Mouse (Mus musculus) Patski (cell line): Measurements from ENCODE around the gene Arhgap10. TPM values are rescaled to one million over a fixed set of nuclear protein-coding genes. Genes with fewer than 3 reads are reported as not detected.
A peak's percentile ranks its signal among the peaks of the same experiment; 100 is the strongest.

Experiments
- ATAC-seq: fragments of 100-300 bp; one replicate; pipeline ENCODE4 v1.8.0; 2021
- CTCF ChIA-PET: fragments of 350-600 bp; sonication (Branson Sonifier 250); formaldehyde crosslinking; loops from one replicate; lab custom pipeline; 2022; ENCODE audit warnings: inconsistent platforms; lab: Charles Lee
- POLR2A ChIA-PET: fragments of 350-600 bp; sonication (Branson Sonifier 250); formaldehyde crosslinking; loops from one replicate; lab custom pipeline; 2022; ENCODE audit warnings: antibody characterized with exemption, inconsistent platforms; lab: Charles Lee
- DNase-seq: peaks from one replicate; pipeline ENCODE4 v3.0.0-alpha.2; 2011; ENCODE audit warnings: low read depth, low spot score
- H3K27me3 ChIP-seq: fragments of 371-371 bp; one replicate; pipeline ENCODE4 v1.5.1; 2021
- CTCF ChIP-seq: fragments of 100-300 bp; IDR thresholded peaks from one replicate; pipeline ENCODE4 v1.5.1; 2021
- in situ Hi-C: fragments of 300-500 bp; cut with MboI; formaldehyde crosslinking; loops from 3 replicates; pipeline ENCODE4 v1.11.1; 2018; ENCODE audit warnings: low pct_unique_long_range_greater_than_20kb, mixed read lengths
- polyA plus RNA-seq: library from polyadenylated mRNA; unstranded; gene quantifications from one replicate; pipeline ENCODE4 v1.2.3, GENCODE M21; 2021

The Arhgap10 gene
- polyA plus RNA-seq, 1 experiment from 2014 or later, result 45.5 TPM

DNA sequence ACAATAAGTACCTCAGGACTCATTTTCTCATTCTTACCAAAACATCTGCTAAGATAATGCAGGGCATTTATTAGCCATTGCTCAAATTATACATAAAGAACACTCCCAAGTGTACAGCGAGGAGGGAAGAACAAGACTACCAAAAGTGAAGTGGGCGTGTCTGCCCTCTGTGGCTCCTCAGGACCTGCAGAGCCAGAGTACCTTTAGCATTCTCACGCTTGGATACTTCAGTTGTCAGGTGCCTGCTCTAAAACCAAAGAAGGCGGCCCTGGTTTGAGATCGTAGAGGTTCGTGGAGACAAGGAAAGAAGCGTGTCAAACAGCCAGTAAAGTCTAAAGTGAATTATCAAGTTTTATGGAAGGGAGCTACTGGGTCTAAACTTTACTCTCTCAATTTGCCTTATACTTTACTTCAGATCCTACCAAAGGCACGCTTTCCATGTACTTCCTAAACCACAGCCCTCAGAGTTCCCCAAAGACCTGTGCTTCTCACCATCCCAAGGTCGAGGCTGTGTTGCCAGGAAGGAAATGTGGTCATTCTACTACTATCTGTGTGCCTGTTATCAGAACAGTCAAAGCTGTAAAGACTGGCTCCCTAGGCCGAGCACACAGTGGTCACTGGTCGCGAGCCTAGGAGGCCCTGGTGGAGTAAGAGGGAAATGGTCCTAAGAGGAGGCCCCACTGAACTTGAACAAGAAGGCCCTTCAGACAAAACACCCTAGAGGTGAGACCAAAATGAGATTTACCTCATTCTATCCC is 39.4 kb downstream of the Arhgap10 start:
- in situ Hi-C loops, result no loop called here
- POLR2A ChIA-PET, result interaction anchor here (0.9 kb wide), 2 partner anchors 11 to 123 kb away, joined by 4 to 5 read pairs; no protein-coding TSS in a partner anchor
- ATAC-seq, result no peak
- CTCF ChIA-PET, result interaction anchor here (1.3 kb wide), 1 partner anchor 32 kb away, joined by 3 read pairs; no protein-coding TSS in a partner anchor
- no peaks in the 10 kb centered on the region for H3K27me3 ChIP-seq
- no peak for DNase-seq
- no peak for TF ChIP-seq CTCF

DNA sequence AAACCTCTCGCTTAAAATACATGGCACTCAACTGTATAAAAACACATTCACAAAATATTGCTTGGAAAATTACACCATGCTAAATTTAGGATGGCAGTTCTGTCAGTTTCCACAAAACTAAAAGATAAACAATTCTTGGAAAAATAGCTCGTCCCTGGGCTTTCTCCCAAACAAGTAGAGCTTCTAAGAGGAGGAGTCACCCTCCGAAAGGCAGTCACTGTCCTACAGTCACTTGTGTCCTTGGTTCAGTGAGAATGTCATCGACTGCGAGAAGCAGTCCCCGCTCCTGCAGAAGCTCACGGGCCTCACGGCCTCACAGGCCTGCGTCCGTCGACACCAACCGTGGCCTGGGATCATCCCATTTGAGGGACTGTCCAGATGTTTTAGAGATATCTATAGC is 40.1 kb downstream of the Arhgap10 start:
- POLR2A ChIA-PET, result interaction anchor here (0.9 kb wide), 1 partner anchor 124 kb away, joined by 4 read pairs; no protein-coding TSS in a partner anchor
- no peaks in the 10 kb centered on the region for H3K27me3 ChIP-seq
- TF ChIP-seq CTCF, result no peak
- in situ Hi-C loops, result no loop called here
- DNase-seq (no peak), ATAC-seq (no peak)
- CTCF ChIA-PET, result interaction anchor here (1.3 kb wide), 1 partner anchor 33 kb away, joined by 3 read pairs; no protein-coding TSS in a partner anchor

DNA sequence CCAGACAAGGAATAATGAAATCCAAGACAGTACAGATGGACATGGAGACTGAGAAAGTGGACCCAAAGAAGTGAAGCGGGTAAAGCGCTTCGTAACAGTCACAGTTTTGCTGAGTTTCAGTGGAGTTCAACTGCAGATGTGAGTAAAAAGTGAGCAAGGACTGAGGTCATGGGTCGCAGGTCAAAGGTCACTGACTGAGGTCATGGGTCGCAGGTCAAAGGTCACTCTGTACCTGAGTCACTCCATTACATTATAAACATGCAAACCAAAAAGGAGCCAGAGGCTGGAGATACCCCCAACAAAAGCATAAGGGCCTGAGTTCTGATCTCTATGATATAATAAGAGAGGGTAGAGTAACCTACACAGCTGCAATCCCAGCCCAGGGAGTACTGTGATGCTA is 43.1 kb downstream of the Arhgap10 start:
- peak; percentile 37 for ATAC-seq
- ChIA-PET POLR2A (no interaction called here), CTCF (no interaction called here)
- no peaks in the 10 kb centered on the region for H3K27me3 ChIP-seq
- DNase-seq, result no peak
- TF ChIP-seq CTCF, result no peak
- in situ Hi-C loops, result no loop called here

DNA sequence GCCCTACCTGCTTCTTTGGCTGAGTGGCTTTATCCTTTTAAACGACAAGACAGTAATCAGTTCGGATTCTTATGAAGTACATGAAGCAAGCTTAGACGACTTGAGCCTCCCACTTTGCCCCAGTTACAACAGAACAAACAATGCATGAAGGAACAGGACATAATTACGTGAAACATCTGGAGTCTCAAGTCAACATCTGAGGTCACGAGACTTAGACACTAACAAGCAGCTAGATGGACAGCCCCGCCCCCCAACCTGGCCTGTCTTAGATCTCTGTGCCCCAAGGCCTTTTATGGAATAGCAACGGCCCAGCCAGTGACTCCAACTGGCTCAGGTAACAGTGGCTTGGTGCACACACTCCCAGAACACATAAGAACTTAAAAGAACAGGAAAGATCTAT is 44.0 kb downstream of the Arhgap10 start:
- in situ Hi-C loops, result no loop called here
- no peaks in the 10 kb centered on the region for H3K27me3 ChIP-seq
- ChIA-PET POLR2A (no interaction called here), CTCF (no interaction called here)
- ATAC-seq (no peak), DNase-seq (no peak)
- no peak for TF ChIP-seq CTCF

DNA sequence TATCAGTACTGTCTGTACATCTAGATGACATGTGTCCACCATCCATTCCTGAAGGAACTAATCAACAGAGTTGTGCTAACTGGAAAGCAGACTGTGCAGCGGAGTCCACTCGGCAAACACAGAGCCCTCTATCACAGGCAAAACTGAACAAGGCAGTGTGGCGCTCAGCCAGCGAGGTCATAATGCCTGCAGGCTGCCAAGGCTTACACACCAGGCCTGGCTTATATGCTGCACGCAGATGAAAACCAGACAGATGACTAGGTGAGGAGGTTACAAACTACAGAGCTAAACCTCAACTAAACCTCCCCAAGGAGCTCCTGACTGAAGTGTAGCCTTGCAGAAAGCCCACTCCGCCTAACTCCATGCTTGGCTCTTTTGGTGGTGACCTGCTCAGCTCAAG is 44.4 kb downstream of the Arhgap10 start:
- ChIA-PET CTCF (interaction anchor here (1.0 kb wide), 1 partner anchor 19 kb away, joined by 3 read pairs; no protein-coding TSS in a partner anchor), POLR2A (no interaction called here)
- H3K27me3 ChIP-seq, result no peaks in the 10 kb centered on the region
- in situ Hi-C loops, result no loop called here
- DNase-seq, result no peak
- TF ChIP-seq CTCF, result no peak
- ATAC-seq, result no peak

DNA sequence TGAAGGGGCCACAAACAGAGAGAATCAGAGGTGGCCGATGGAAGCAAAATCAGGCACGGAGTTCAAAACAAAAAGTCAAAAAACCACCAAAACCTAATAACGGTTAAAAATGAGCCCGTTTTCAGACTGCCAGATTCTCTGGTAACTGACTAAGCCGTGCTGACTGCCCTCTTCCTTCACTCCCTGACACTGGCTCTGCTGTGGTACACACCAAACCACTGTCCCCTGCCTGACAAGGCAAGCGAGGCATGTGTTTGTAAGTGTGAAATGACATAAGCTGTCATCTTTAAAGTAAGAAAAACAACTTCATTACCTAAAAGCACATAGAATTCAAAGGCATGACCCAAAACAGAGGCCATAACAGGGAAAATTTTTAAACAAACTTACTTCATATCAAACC is 56.4 kb downstream of the Arhgap10 start:
- POLR2A ChIA-PET, result no interaction called here
- CTCF ChIA-PET, result no interaction called here
- ATAC-seq (no peak), DNase-seq (no peak)
- no peaks in the 10 kb centered on the region for H3K27me3 ChIP-seq
- no peak for TF ChIP-seq CTCF
- in situ Hi-C loops, result no loop called here

DNA sequence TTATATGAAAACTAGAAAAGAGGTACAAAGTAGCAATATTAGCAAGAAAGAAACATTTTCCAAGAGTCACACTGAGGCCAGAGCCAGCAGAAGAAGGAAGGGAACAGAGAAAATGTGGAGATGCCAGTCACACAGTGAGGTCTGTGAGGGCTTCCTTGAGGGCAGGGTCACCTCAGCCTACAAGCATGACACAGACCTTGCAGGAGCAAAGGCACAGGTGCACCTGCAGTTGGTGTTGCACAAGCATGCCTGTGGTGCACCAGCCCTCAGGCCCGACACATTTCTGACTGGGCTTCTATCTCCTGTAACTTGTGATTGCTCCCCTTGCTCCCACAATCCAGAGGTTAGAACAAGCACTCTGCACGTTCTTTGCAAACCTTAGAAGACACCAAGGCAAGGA is 57.4 kb downstream of the Arhgap10 start:
- ChIA-PET CTCF (no interaction called here), POLR2A (no interaction called here)
- in situ Hi-C loops, result no loop called here
- DNase-seq, result no peak
- no peak for TF ChIP-seq CTCF
- no peak for ATAC-seq
- no peaks in the 10 kb centered on the region for H3K27me3 ChIP-seq

DNA sequence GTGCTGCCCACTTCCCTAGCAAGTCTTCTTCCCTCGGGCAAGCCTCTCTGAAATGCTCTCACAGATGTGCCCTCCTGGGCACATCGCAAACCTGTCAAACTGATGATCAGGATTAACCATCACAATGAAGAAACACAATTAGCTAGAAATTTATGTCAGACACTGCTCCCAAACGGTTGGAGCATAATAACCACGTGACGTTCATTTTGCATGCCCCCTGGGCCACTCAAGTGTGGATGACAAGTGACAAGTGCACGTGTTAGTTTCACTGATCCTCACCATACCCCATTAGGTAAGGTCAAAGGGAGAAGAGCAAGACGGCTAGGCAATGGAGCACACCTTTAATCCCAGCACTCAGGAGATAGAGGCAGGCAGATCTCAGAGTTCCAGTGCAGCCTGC is 58.1 kb downstream of the Arhgap10 start:
- no peaks in the 10 kb centered on the region for H3K27me3 ChIP-seq
- TF ChIP-seq CTCF, result no peak
- ChIA-PET CTCF (no interaction called here), POLR2A (no interaction called here)
- ATAC-seq (no peak), DNase-seq (no peak)
- in situ Hi-C loops, result no loop called here

DNA sequence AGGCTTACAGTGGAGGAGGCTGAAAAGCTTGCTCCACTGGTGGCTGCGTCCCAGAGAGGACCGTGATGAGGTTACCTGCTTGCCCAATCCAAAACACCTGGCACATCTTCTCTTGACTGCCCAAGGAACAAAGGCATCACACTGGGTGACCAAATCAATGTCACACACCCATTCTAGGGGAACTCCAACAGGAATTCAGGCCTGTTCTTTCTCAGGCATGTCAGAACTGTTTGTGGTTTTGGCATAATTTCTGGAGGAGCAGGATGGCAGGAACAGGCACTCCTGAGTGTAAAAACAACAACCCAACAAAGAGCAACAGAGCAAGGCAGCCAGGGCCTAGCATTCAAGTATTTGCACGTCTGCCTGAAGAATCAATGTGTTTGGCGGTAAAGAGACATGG is 59.2 kb downstream of the Arhgap10 start:
- POLR2A ChIA-PET, result no interaction called here
- no peak for TF ChIP-seq CTCF
- no peak for DNase-seq
- CTCF ChIA-PET, result no interaction called here
- no peaks in the 10 kb centered on the region for H3K27me3 ChIP-seq
- ATAC-seq, result peak; percentile 54
- in situ Hi-C loops, result no loop called here

DNA sequence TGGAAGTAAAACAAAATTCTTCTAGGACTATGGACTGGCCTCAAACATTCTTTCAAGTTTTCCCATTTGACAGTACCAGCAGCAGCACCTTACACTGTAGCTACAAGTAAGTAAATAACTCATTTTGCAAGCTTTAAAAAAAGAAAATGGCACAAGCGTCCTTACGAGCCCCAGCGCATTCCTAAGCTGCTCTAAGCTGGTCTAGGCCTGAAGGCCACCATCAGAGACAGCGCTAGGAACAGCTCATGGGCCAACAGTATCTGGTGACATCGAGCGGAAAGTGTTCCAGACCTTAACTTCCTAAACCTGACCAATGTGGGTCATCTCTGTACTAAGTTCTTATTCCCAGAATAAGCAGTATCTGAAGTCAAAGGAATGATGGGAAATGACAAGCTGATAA is 61.5 kb downstream of the Arhgap10 start:
- no peak for TF ChIP-seq CTCF
- in situ Hi-C loops, result no loop called here
- H3K27me3 ChIP-seq, result no peaks in the 10 kb centered on the region
- ChIA-PET CTCF (interaction anchor here (1.7 kb wide), 1 partner anchor 18 kb away, joined by 4 read pairs; no protein-coding TSS in a partner anchor), POLR2A (no interaction called here)
- DNase-seq (no peak), ATAC-seq (no peak)

DNA sequence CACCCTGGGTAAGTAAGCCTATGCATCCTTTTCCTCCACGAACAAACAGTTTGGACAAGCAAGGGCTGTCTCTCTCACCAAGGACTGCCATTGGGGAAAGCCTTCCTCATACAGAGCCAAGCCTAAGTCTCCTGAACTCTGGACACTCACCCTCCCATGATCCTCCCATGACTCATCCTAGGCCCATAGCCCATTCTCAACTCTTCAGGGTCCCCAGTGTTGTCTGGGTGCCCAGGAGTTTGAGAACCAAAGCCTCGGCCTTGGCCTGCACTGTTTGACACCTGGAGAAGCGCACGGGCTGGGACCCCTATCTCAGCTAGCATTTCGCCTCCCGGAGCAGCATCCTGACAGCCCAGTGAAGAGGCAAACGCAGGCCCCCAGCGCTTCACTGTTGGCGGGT is 63.9 kb downstream of the Arhgap10 start:
- H3K27me3 ChIP-seq, result no peaks in the 10 kb centered on the region
- DNase-seq (no peak), ATAC-seq (no peak)
- ChIA-PET POLR2A (no interaction called here), CTCF (no interaction called here)
- no peak for TF ChIP-seq CTCF
- in situ Hi-C loops, result no loop called here
